Mouse (Mus musculus) small intestine, adult 2 months (tissue): ENCODE results near the gene Csta1.
"Not testable (repeated sequence)": the region's sequence is repeated elsewhere in the genome, so short reads cannot be mapped to it uniquely, and the experiment has no call there.

Source experiments
- CTCF ChIP-seq: fragments of 200-500 bp; IDR thresholded peaks from 2 replicates; pipeline ENCODE4 v1.5.1; 2012; ENCODE audit warnings: low read depth, mild to moderate bottlenecking, control low read depth, inconsistent platforms, low read length, moderate library complexity, mixed read lengths; ENCODE audit not compliant: insufficient replicate concordance, insufficient read length; ENCODE audit errors: extremely low read depth
- POLR2A ChIP-seq: fragments of 200-500 bp; IDR thresholded peaks from 2 replicates; pipeline ENCODE4 v1.6.1; 2012; ENCODE audit warnings: low read depth, mild to moderate bottlenecking, control low read depth, inconsistent platforms, low read length, moderate library complexity

- not testable (repeated sequence) for TF ChIP-seq CTCF, POLR2A
These were observed 19.6 kb downstream of the Csta1 start for GRCm38 (mm10) chr16:36111486-36111885.
